Mouse (Mus musculus) midbrain, postnatal 0 days (tissue): Measurements from ENCODE around the gene 4930579F01Rik. TPM values are rescaled to one million over a fixed set of nuclear protein-coding genes. Genes with fewer than 3 reads are reported as not detected.

Experiments used
- ATAC-seq: fragments of 200-750 bp; cut with Nextera tagmentation; 2 replicates; pipeline ENCODE4 v1.8.0; 2017; ENCODE audit warnings: moderate number of reproducible peaks, mild to moderate bottlenecking, moderate TSS enrichment, moderate library complexity; ENCODE audit not compliant: low FRiP score
- DNase-seq: peaks from one replicate; pipeline ENCODE4 v3.0.0-alpha.2; 2015; ENCODE audit warnings: low spot score
- H3K27ac ChIP-seq: fragments of 300-500 bp; sonication (generic); 2 replicates; pipeline ENCODE4 v1.5.1; 2014; ENCODE audit warnings: low read depth, mild to moderate bottlenecking, low read length, mixed read lengths
- H3K27me3 ChIP-seq: fragments of 300-500 bp; sonication (generic); 2 replicates; pipeline ENCODE4 v1.6.1; 2014; ENCODE audit warnings: low read length, control low read depth, mixed read lengths; ENCODE audit not compliant: insufficient read depth
- H3K36me3 ChIP-seq: fragments of 300-500 bp; sonication (generic); 2 replicates; pipeline ENCODE4 v1.6.1; 2014; ENCODE audit warnings: low read length, control low read depth, mixed read lengths; ENCODE audit not compliant: insufficient read depth
- H3K4me1 ChIP-seq: fragments of 300-500 bp; sonication (generic); 2 replicates; pipeline ENCODE4 v1.6.1; 2014; ENCODE audit warnings: mild to moderate bottlenecking, control low read depth, antibody characterized with exemption, low read length, mixed read lengths; ENCODE audit not compliant: insufficient read depth
- H3K4me2 ChIP-seq: fragments of 300-500 bp; sonication (generic); 2 replicates; pipeline ENCODE4 v1.6.1; 2014; ENCODE audit warnings: low read depth, mild to moderate bottlenecking, low read length, mixed read lengths; ENCODE audit not compliant: poor library complexity, severe bottlenecking
- H3K4me3 ChIP-seq: fragments of 300-500 bp; sonication (generic); 2 replicates; pipeline ENCODE4 v1.5.1; 2014; ENCODE audit warnings: low read depth, mild to moderate bottlenecking, low read length, moderate library complexity
- H3K9ac ChIP-seq: fragments of 300-500 bp; sonication (generic); replicated peaks from 2 replicates; pipeline ENCODE4 v1.6.1; 2014; ENCODE audit warnings: mild to moderate bottlenecking, low read length, moderate library complexity, mixed read lengths; ENCODE audit not compliant: poor library complexity, severe bottlenecking
- H3K9me3 ChIP-seq: fragments of 300-500 bp; sonication (generic); 2 replicates; pipeline ENCODE4 v1.6.1; 2016; ENCODE audit warnings: low read length, control low read depth
- CTCF ChIP-seq: IDR thresholded peaks from 2 replicates; pipeline ENCODE4 v1.5.1; 2016; ENCODE audit warnings: antibody characterized with exemption, mild to moderate bottlenecking
- WGBS: fragments of 180-500 bp; shearing (Covaris S2); extraction: QIAGEN DNeasy Blood & Tissue Kit; methylation state at CpG from one replicate; pipeline ENCODE4 v1.1.7; 2014; 5-methylcytosine and 5-hydroxymethylcytosine counted together
- polyA plus RNA-seq: library from polyadenylated mRNA; unstranded; fragments of >200 nt; fragmentation: Nextera tagmentation; extraction: Ambion mirVana; gene quantifications from 2 replicates; pipeline ENCODE4 v1.2.1, GENCODE M21; 2015
- total RNA-seq: library from RNA; depleted of rRNA; stranded (reverse); fragments of >200 nt; gene quantifications from 2 replicates; pipeline ENCODE4 v1.2.3, GENCODE M21; 2014

The 4930579F01Rik gene
- total and polyA plus RNA-seq, 2 experiments from 2014 or later = not detected

DNA sequence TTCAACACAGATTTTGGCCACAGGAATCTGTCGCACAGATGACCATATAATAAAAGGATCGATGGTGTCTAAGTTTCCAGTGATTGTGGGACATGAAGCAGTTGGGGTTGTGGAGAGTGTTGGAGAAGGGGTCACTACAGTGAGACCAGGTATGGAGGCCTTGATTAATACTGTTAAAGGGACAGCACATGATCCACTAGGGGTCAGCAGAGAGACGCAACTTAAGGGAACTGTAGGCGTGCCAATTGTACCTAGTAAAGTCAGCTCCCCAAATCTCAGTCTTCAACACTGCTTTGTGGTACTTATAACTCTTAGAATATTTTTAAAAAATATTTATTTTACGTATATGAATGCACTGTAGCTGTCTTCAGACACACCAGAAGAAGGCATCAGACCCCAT lies 29.3 kb upstream of the 4930579F01Rik start:
- DNase-seq (peak; percentile 71), ATAC-seq (no peak)
- no peak overlapping the region for H3K4me2 ChIP-seq
- WGBS = 60% methylated on average over 5 of the region's 5 CpGs
- no peaks in the 10 kb centered on the region for H3K9me3 ChIP-seq
- H3K4me1 ChIP-seq = no peaks in the 10 kb centered on the region
- H3K27ac ChIP-seq = no peak overlapping the region
- no peak overlapping the region for H3K4me3 ChIP-seq
- H3K9ac ChIP-seq = no peak overlapping the region
- peak; percentile 64 for TF ChIP-seq CTCF
- no peaks in the 10 kb centered on the region for H3K36me3 ChIP-seq
- no peaks in the 10 kb centered on the region for H3K27me3 ChIP-seq

DNA sequence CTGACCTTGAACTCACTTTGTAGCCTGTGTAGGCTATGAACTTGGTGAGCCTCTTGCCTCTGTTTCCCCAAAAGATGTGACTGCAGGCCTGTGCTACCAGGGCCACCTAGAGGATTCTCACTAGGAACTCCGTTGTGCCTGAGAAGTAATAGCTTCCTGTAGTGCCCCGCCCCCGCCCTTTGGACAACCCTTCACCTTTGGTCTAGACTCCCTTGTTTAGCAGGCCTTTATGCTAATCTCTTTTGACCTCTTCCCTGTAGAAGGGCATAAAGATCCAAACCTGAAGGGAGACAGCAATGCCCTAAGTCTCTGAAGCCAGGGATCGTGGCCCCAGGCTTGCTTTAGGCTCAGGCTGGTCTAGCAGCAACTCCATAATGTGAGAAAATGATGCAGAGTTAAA lies 28.9 kb upstream of the 4930579F01Rik start:
- WGBS = 72% methylated on average over 4 of the region's 4 CpGs
- H3K4me1 ChIP-seq = no peaks in the 10 kb centered on the region
- no peak overlapping the region for H3K4me2 ChIP-seq
- H3K9me3 ChIP-seq = no peaks in the 10 kb centered on the region
- no peak overlapping the region for H3K27ac ChIP-seq
- no peak for TF ChIP-seq CTCF
- no peak for ATAC-seq
- H3K4me3 ChIP-seq = no peak overlapping the region
- no peak overlapping the region for H3K9ac ChIP-seq
- DNase-seq = no peak
- H3K36me3 ChIP-seq = no peaks in the 10 kb centered on the region
- no peaks in the 10 kb centered on the region for H3K27me3 ChIP-seq

DNA sequence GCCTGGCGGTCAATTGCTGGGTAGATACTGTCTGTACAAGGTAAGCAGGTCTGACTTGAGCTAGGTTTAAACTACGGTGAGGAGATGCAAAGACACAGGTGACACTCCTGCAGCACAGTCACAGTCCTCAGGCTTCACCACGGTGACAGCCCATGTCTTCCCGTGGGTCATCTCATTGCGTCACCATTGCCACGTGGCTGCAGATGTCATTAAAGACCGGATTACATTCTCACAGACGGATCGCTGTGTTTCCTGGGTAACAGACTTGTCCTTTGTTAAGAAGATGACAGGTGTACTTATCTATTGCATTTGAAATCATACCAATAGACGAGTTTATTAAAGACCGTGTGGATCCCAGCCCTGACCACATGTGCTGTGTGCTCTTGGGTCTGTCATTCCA lies 27.5 kb upstream of the 4930579F01Rik start:
- Histone ChIP-seq H3K27me3 (no peaks in the 10 kb centered on the region), H3K36me3 (no peaks in the 10 kb centered on the region), H3K27ac (no peak overlapping the region), H3K4me2 (no peak overlapping the region), H3K4me1 (no peaks in the 10 kb centered on the region), H3K9me3 (no peaks in the 10 kb centered on the region), H3K4me3 (no peak overlapping the region), H3K9ac (no peak overlapping the region)
- 53% methylated on average over 11 of the region's 11 CpGs for WGBS
- TF ChIP-seq CTCF = no peak
- DNase-seq (no peak), ATAC-seq (peak; percentile 38; the same call in 1 of the 2 replicates)

DNA sequence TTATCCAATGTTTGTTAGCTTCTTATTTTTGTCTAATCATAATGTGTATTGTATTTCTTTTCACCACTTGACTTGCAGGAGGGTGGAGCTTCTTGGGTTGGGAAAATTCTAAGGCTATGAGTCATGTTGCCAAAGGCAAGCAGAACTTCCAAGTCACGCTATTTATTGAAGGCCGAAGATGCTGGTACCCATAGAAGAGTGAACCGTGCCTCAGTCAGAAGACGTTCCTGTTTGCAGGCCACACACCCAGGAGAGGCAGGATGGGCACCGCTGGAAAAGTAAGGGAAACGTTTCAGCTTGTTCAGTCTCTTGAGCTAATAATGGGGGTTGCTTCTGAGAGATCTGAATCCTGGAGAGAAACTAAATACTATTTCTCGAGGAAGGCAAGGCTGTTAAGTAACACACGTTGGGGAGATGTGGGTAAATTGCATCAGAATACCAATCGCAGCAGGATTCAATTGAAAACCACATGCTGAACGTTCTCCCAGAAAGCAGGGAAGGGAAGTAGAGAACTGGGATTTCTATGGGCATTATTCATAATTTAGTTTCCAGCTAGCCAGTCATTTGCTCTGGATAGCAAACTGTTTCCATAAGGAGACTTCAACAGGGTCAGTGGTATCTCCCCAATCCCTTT lies 24.1 kb upstream of the 4930579F01Rik start, which contains the start of gene Adh7:
Gene Adh7 (plus strand): TSS at position 130 of the 634 bp plus-strand sequence.
- Histone ChIP-seq H3K4me1 (no peaks in the 10 kb centered on the region), H3K4me3 (no peak within 1 kb of the TSS), H3K9ac (no peak within 1 kb of the TSS), H3K36me3 (no peaks in the 10 kb centered on the region), H3K27me3 (no peaks in the 10 kb centered on the region), H3K27ac (no peak within 1 kb of the TSS), H3K4me2 (no peak within 1 kb of the TSS), H3K9me3 (no peaks in the 10 kb centered on the region)
- ATAC-seq (no peak), DNase-seq (no peak)
- no peak for TF ChIP-seq CTCF
- 81% methylated on average over 10 of the region's 10 CpGs for WGBS

DNA sequence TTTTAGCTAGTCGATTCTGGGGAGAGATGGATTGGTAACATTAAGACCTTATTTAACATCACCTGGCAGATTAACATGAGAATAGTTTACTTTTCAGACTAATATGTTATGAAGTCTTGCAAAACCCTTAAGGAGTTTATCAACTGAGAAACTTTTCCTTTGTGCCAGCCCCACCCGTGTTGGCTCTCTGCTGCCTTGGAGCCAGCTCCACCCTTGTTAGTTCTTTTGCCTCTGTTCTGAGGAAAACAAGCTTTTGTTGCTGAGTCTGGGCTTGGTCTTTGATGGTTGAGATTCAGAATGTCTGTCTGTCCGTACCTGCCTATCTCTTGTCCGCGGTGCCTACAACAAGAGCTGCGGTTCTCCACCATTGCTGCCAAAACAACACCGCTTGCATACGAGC lies 22.5 kb upstream of the 4930579F01Rik start:
- Histone ChIP-seq H3K36me3 (no peaks in the 10 kb centered on the region), H3K9ac (no peak overlapping the region), H3K9me3 (no peaks in the 10 kb centered on the region), H3K27me3 (no peaks in the 10 kb centered on the region), H3K4me2 (no peak overlapping the region), H3K4me1 (no peaks in the 10 kb centered on the region), H3K27ac (no peak overlapping the region), H3K4me3 (no peak overlapping the region)
- no peak for TF ChIP-seq CTCF
- WGBS = 75% methylated on average over 8 of the region's 8 CpGs
- DNase-seq = no peak
- ATAC-seq = no peak

DNA sequence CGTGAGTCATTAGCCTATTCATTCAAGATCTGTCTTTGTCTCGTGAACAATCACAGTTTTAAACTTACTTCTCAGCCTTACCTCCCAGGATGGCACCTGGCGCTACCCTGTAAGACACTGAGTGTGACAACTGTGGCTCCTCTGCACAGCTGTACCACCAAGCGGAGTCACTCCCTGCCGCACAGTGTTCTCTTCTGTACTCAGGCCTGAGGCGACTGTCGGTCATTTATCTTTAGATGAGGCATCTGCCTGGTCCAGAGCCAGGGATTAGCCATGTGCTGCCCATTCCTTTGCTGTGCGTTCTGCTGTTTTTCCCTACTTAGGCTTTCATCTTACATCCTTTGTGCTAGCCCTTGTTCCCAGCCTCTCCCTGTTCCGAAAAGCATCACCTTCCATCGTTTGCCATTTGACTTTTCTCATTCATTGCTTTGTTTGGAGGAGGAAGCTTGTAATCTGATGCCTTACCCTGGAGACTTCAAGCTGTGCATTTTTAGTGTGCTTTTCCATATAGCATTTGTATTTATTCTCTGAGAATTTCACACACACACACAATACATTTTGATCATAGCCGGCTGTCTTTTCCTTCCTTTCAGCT lies 21.9 kb upstream of the 4930579F01Rik start:
- WGBS = 19% methylated on average over 11 of the region's 11 CpGs
- DNase-seq (no peak), ATAC-seq (no peak; the same call in 1 of the 2 replicates)
- H3K36me3 ChIP-seq = no peaks in the 10 kb centered on the region
- H3K27me3 ChIP-seq = no peaks in the 10 kb centered on the region
- no peak overlapping the region for H3K4me2 ChIP-seq
- H3K27ac ChIP-seq = no peak overlapping the region
- TF ChIP-seq CTCF = no peak
- H3K4me3 ChIP-seq = no peak overlapping the region
- H3K9ac ChIP-seq = no peak overlapping the region
- no peaks in the 10 kb centered on the region for H3K4me1 ChIP-seq
- H3K9me3 ChIP-seq = no peaks in the 10 kb centered on the region
